18 mouse cellular contexts compared by ENCODE assay signal in genomic region chr5:122001311-122001710, GRCm38 (mm10). TPM values are rescaled to one million over a fixed set of nuclear protein-coding genes. Genes with fewer than 3 reads are reported as not detected.
"Had no signal": no experiment of that assay in that cellular context is flagged by ENCODE, and none has a peak within 500 bp of the region (broad histone marks: within the 10 kb centered on the region; RNA-seq: fewer than 3 reads in every experiment).

No protein-coding gene starts in this region.

- H3K9ac ChIP-seq: liver, embryonic 15.5 days; midbrain, embryonic 12.5 days; stomach, embryonic 15.5 days had no signal

- H3K4me1 ChIP-seq: stomach, embryonic 15.5 days had no signal

- H3K27me3 ChIP-seq: liver, embryonic 15.5 days; midbrain, embryonic 12.5 days; neural tube, embryonic 13.5 days; stomach, embryonic 15.5 days had no signal

- H3K36me3 ChIP-seq: limb, embryonic 10.5 days; liver, embryonic 15.5 days; stomach, embryonic 15.5 days had no signal

- DNase-seq: kidney, adult 18-20 months; kidney, postnatal 10 days; kidney, postnatal 4 days; lung, adult 2 months; lung, postnatal 4 days; right cerebral cortex, postnatal 14 days; thymus, adult 2 months; thymus, postnatal 25 days had no signal

- ATAC-seq: lung, postnatal 0 days; midbrain, embryonic 16.5 days had no signal

- H3K9me3 ChIP-seq: limb, embryonic 10.5 days; liver, embryonic 15.5 days; neural tube, embryonic 13.5 days; stomach, embryonic 15.5 days had no signal

- H3K4me2 ChIP-seq: liver, embryonic 11.5 days; liver, embryonic 15.5 days; midbrain, embryonic 12.5 days; neural tube, embryonic 13.5 days; stomach, embryonic 15.5 days had no signal

- H3K4me3 ChIP-seq: layer of hippocampus, adult 2 months; limb, embryonic 10.5 days; liver, embryonic 15.5 days; midbrain, embryonic 12.5 days; neural tube, embryonic 13.5 days; stomach, embryonic 15.5 days had no signal

- H3K27ac ChIP-seq: limb, embryonic 10.5 days; liver, embryonic 15.5 days; neural tube, embryonic 13.5 days; stomach, embryonic 15.5 days had no signal

RNA-seq across cellular contexts. Expression of gene Cux2, which starts 48.6 kb away (rescaled TPM):
- total RNA-seq: megakaryocyte-erythroid progenitor cell, adult 5-6 weeks had no signal
